ENCODE assay signal across 16 mouse cellular contexts in genomic region chr1:55029446-55029845, GRCm38 (mm10). TPM values are rescaled to one million over a fixed set of nuclear protein-coding genes. Genes with fewer than 3 reads are reported as not detected.
A peak's percentile ranks its signal among the peaks of the same experiment; 100 is the strongest.
DNase-seq lines count a peak whose midpoint lies in the region; ATAC-seq and TF ChIP-seq lines count a peak whose summit lies in the region.
"Had no signal": no experiment of that assay in that cellular context is flagged by ENCODE, and none has a peak within 500 bp of the region (broad histone marks: within the 10 kb centered on the region; RNA-seq: fewer than 3 reads in every experiment).

No protein-coding gene starts in this region.

- DNase-seq in heart, adult 11 months, result no peak
- DNase-seq in naive thymus-derived CD4-positive, alpha-beta T cell, adult 2 months (ENCODE audit: low read depth), result peak; percentile 47
- DNase-seq in midbrain, postnatal 0 days (ENCODE audit: low spot score), result no peak
- DNase-seq in cerebellum, adult 9-11 months, result no peak
- DNase-seq: adrenal gland, postnatal 25 days; cerebellum, adult 11-12 months; kidney, postnatal 14 days; lung, adult 2 months; retina, postnatal 1 day had no signal

- WGBS in heart, embryonic 13.5 days, result 69% methylated on average over 4 of the region's 4 CpGs
- WGBS in midbrain, postnatal 0 days, result 71% methylated on average over 4 of the region's 4 CpGs

- ATAC-seq in heart, embryonic 13.5 days (ENCODE audit: extremely low read depth, insufficient number of reproducible peaks, low FRiP score, low TSS enrichment), result no peak
- ATAC-seq in megakaryocyte, adult 5-6 weeks (ENCODE audit: poor library complexity, severe bottlenecking), result no peak
- ATAC-seq in common myeloid progenitor, adult 5-6 weeks (replicated peaks; ENCODE audit: low read depth, poor library complexity, severe bottlenecking), result 0 out of 2 replicates have a peak, but pooled peaks have one; percentile 13
- no peak for ATAC-seq in midbrain, postnatal 0 days (ENCODE audit: low FRiP score)

- H3K4me1 ChIP-seq in heart, embryonic 13.5 days, result peaks cover 12% of the 10 kb centered on the region
- H3K4me1 ChIP-seq in megakaryocyte, embryonic 14.5 days, result peaks cover 62% of the 10 kb centered on the region
- peaks cover 6% of the 10 kb centered on the region; the same call in 1 of the 2 replicates for H3K4me1 ChIP-seq in midbrain, postnatal 0 days (ENCODE audit: insufficient read depth, low read length)

- no peaks in the 10 kb centered on the region for H3K9me3 ChIP-seq in heart, embryonic 13.5 days
- no peaks in the 10 kb centered on the region for H3K9me3 ChIP-seq in megakaryocyte, embryonic 14.5 days
- no peaks in the 10 kb centered on the region for H3K9me3 ChIP-seq in midbrain, postnatal 0 days (ENCODE audit: low read length)
- H3K9me3 ChIP-seq: midbrain, embryonic 12.5 days; neural tube, embryonic 12.5 days had no signal

- no peaks in the 10 kb centered on the region for H3K27me3 ChIP-seq in heart, embryonic 13.5 days (replicated peaks)
- no peaks in the 10 kb centered on the region for H3K27me3 ChIP-seq in megakaryocyte, embryonic 14.5 days (replicated peaks)
- H3K27me3 ChIP-seq in midbrain, postnatal 0 days (ENCODE audit: insufficient read depth, low read length), result 0 out of 2 replicates have a peak, but pooled peaks cover 2% of the 10 kb centered on the region
- H3K27me3 ChIP-seq: midbrain, embryonic 12.5 days; neural tube, embryonic 12.5 days had no signal

- H3K4me3 ChIP-seq in heart, embryonic 13.5 days, result no peak overlapping the region
- H3K4me3 ChIP-seq in megakaryocyte, embryonic 14.5 days (replicated peaks), result peak overlapping the region; percentile 96
- H3K4me3 ChIP-seq in midbrain, postnatal 0 days (ENCODE audit: low read depth, low read length), result no peak overlapping the region
- H3K4me3 ChIP-seq: midbrain, embryonic 12.5 days; neural tube, embryonic 12.5 days had no signal

- H3K27ac ChIP-seq in heart, embryonic 13.5 days (replicated peaks), result no peak overlapping the region
- no peak overlapping the region for H3K27ac ChIP-seq in midbrain, postnatal 0 days (ENCODE audit: low read depth, low read length)
- H3K27ac ChIP-seq: hindbrain, embryonic 14.5 days; midbrain, embryonic 12.5 days; neural tube, embryonic 12.5 days had no signal

- peak overlapping the region; percentile 61; the same call in 1 of the 2 replicates for H3K9ac ChIP-seq in heart, embryonic 13.5 days
- H3K9ac ChIP-seq in midbrain, postnatal 0 days (replicated peaks; ENCODE audit: low read length, poor library complexity, severe bottlenecking), result no peak overlapping the region
- H3K9ac ChIP-seq: hindbrain, embryonic 14.5 days; midbrain, embryonic 12.5 days; neural tube, embryonic 12.5 days had no signal

- no peaks in the 10 kb centered on the region for H3K36me3 ChIP-seq in heart, embryonic 13.5 days
- no peaks in the 10 kb centered on the region for H3K36me3 ChIP-seq in megakaryocyte, embryonic 14.5 days (replicated peaks; ENCODE audit: low read length)
- no peaks in the 10 kb centered on the region for H3K36me3 ChIP-seq in midbrain, postnatal 0 days (ENCODE audit: insufficient read depth, low read length)
- H3K36me3 ChIP-seq: midbrain, embryonic 12.5 days; neural tube, embryonic 12.5 days had no signal

- no peak for TF ChIP-seq CTCF in midbrain, postnatal 0 days (IDR thresholded peaks at IDR 0.05)

- peak overlapping the region; percentile 39 for H3K4me2 ChIP-seq in heart, embryonic 13.5 days
- H3K4me2 ChIP-seq in midbrain, postnatal 0 days (ENCODE audit: low read depth, low read length, poor library complexity, severe bottlenecking), result no peak overlapping the region
- H3K4me2 ChIP-seq: hindbrain, embryonic 14.5 days; midbrain, embryonic 12.5 days; neural tube, embryonic 12.5 days had no signal

RNA-seq across cellular contexts. Expression of gene Sf3b1, which starts 2.2 kb away (rescaled TPM):
- 172 and 198 TPM in 2 replicates for polyA plus RNA-seq in heart, embryonic 13.5 days (2015; fragmentation: Nextera tagmentation; extraction: Ambion mirVana)
- polyA plus RNA-seq in megakaryocyte, embryonic 14.5 days (2012; ENCODE audit: insufficient read depth, low replicate concordance), result 0.52 and 5.0 TPM in 2 replicates
- total RNA-seq in megakaryocyte, adult 5-6 weeks (2015), result 288 and 309 TPM in 2 replicates
- 305 and 338 TPM in 2 replicates for total RNA-seq in megakaryocyte, adult 5-6 weeks (2017)
- total RNA-seq in common myeloid progenitor, adult 5-6 weeks (2017), result 307 and 355 TPM in 2 replicates
- total RNA-seq in midbrain, postnatal 0 days (2014; rRNA removed), result 171 and 262 TPM in 2 replicates
- polyA plus RNA-seq in midbrain, postnatal 0 days (2015; fragmentation: Nextera tagmentation; extraction: Ambion mirVana), result 250 and 282 TPM in 2 replicates

RNA-seq across cellular contexts. Expression of gene Coq10b, which starts 23.1 kb away (rescaled TPM):
- 20.9 and 21.4 TPM in 2 replicates for polyA plus RNA-seq in heart, embryonic 13.5 days (2015; fragmentation: Nextera tagmentation; extraction: Ambion mirVana)
- polyA plus RNA-seq in megakaryocyte, embryonic 14.5 days (2012; ENCODE audit: insufficient read depth, low replicate concordance), result 0.99 and 9.1 TPM in 2 replicates
- total RNA-seq in megakaryocyte, adult 5-6 weeks (2015), result 28.5 and 28.6 TPM in 2 replicates
- 25.4 and 25.8 TPM in 2 replicates for total RNA-seq in megakaryocyte, adult 5-6 weeks (2017)
- total RNA-seq in common myeloid progenitor, adult 5-6 weeks (2017), result 15.6 and 23.1 TPM in 2 replicates
- total RNA-seq in midbrain, postnatal 0 days (2014; rRNA removed), result 19.7 and 25.3 TPM in 2 replicates
- 25.9 and 26.5 TPM in 2 replicates for polyA plus RNA-seq in midbrain, postnatal 0 days (2015; fragmentation: Nextera tagmentation; extraction: Ambion mirVana)

RNA-seq across cellular contexts. Expression of gene Hspe1, which starts 58.5 kb away (rescaled TPM):
- 306 and 363 TPM in 2 replicates for polyA plus RNA-seq in heart, embryonic 13.5 days (2015; fragmentation: Nextera tagmentation; extraction: Ambion mirVana)
- 21.9 and 66.1 TPM in 2 replicates for polyA plus RNA-seq in megakaryocyte, embryonic 14.5 days (2012; ENCODE audit: insufficient read depth, low replicate concordance)
- 119 TPM in 2 replicates for total RNA-seq in megakaryocyte, adult 5-6 weeks (2015)
- total RNA-seq in megakaryocyte, adult 5-6 weeks (2017), result 121 and 162 TPM in 2 replicates
- 548 and 584 TPM in 2 replicates for total RNA-seq in common myeloid progenitor, adult 5-6 weeks (2017)
- 85.5 and 103 TPM in 2 replicates for total RNA-seq in midbrain, postnatal 0 days (2014; rRNA removed)
- polyA plus RNA-seq in midbrain, postnatal 0 days (2015; fragmentation: Nextera tagmentation; extraction: Ambion mirVana), result 249 and 263 TPM in 2 replicates

RNA-seq across cellular contexts. Expression of gene Hspd1, which starts 58.6 kb away (rescaled TPM):
- 432 and 493 TPM in 2 replicates for polyA plus RNA-seq in heart, embryonic 13.5 days (2015; fragmentation: Nextera tagmentation; extraction: Ambion mirVana)
- polyA plus RNA-seq in megakaryocyte, embryonic 14.5 days (2012; ENCODE audit: insufficient read depth, low replicate concordance), result 11.8 and 31.5 TPM in 2 replicates
- 56.6 and 68.6 TPM in 2 replicates for total RNA-seq in megakaryocyte, adult 5-6 weeks (2015)
- 112 and 120 TPM in 2 replicates for total RNA-seq in megakaryocyte, adult 5-6 weeks (2017)
- 519 and 524 TPM in 2 replicates for total RNA-seq in common myeloid progenitor, adult 5-6 weeks (2017)
- total RNA-seq in midbrain, postnatal 0 days (2014; rRNA removed), result 92.5 and 105 TPM in 2 replicates
- 211 and 217 TPM in 2 replicates for polyA plus RNA-seq in midbrain, postnatal 0 days (2015; fragmentation: Nextera tagmentation; extraction: Ambion mirVana)
